Mouse (Mus musculus) liver, embryonic 14.5 days (tissue): ENCODE measurements around the gene Arhgap42.

Source experiments
- CTCF ChIP-seq: IDR thresholded peaks from 2 replicates; pipeline ENCODE4 v1.5.1; 2016; ENCODE audit warnings: antibody characterized with exemption, low read depth, control low read depth
- EP300 ChIP-seq: IDR thresholded peaks from 2 replicates; pipeline ENCODE4 v1.6.1; 2016; ENCODE audit warnings: antibody characterized with exemption, low read depth

DNA sequence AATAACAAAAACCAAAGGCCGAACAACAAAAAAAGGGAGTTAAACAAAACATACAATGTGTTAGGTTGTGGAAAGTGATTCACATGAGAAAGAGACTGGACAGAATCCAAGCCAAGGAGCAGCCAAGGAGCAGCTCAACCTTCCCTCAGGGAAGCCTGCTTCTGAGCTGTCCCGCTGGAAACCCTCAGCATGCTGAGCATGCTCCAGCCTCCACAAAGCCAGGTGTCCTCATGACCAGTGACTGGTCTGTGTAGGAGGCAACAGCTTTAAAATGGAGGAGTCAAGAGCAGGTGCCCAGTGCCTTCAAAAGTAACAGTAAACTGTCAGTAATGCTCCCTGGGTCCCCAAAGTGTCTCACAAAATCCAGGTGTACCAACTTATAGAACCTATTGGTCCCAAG, 28.4 kb downstream of the Arhgap42 start:
- TF ChIP-seq EP300 (no peak), CTCF (no peak)
